In the genomic region with DNA sequence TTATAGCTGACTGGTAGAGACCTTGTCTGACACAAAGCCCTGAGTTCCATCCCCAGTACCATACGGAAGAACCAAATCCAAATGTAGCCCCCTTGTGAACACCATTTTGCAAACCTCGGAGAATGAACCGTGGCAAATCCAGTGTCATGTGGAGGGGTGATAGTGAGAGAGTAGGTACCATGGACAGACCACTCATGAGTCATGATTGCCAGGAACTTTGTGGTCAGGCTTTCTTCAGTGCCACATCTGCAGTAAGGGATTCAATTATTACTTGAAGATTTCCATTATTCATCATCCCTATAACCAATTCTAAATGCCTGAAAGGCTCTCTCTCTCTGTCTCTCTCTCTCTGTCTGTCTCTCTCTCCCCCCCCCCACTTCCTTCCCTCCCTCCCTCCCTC, we compare ENCODE assay signal across 28 mouse cellular contexts. TPM values are rescaled to one million over a fixed set of nuclear protein-coding genes. Genes with fewer than 3 reads are reported as not detected.
DNase-seq lines count a peak whose midpoint lies in the region; ATAC-seq and TF ChIP-seq lines count a peak whose summit lies in the region.
"Had no signal": no experiment of that assay in that cellular context is flagged by ENCODE, and none has a peak within 500 bp of the region (broad histone marks: within the 10 kb centered on the region; RNA-seq: fewer than 3 reads in every experiment).

No protein-coding gene starts in this region.

- H3ac ChIP-seq in myocyte (ENCODE audit: control insufficient read depth, insufficient read length): no peak overlapping the region

- H3K27me3 ChIP-seq in myocyte (ENCODE audit: control insufficient read depth, insufficient read depth, insufficient read length): no peaks in the 10 kb centered on the region
- H3K27me3 ChIP-seq: CH12.LX; embryonic facial prominence, embryonic 12.5 days; forebrain, embryonic 12.5 days had no signal

- 0 out of 2 replicates have a peak, but pooled peaks have one; percentile 47 for ATAC-seq in common myeloid progenitor, adult 5-6 weeks (replicated peaks; ENCODE audit: low read depth, poor library complexity, severe bottlenecking)
- ATAC-seq: activated CD4-positive, CD25-positive, alpha-beta regulatory T cell, adult 4 months; CD4-positive, CD25-positive, alpha-beta regulatory T cell, adult 4 months; forebrain, embryonic 14.5 days; forebrain, embryonic 16.5 days had no signal

- no peaks in the 10 kb centered on the region for H3K36me3 ChIP-seq in myocyte (ENCODE audit: control insufficient read depth, insufficient read depth)
- H3K36me3 ChIP-seq: forebrain, embryonic 12.5 days; G1E had no signal

- H3K4me2 ChIP-seq in myocyte (ENCODE audit: low read depth): peak overlapping the region; percentile 25
- H3K4me2 ChIP-seq: embryonic facial prominence, embryonic 12.5 days; forebrain, embryonic 12.5 days had no signal

- no peak for TF ChIP-seq POLR2A in myocyte (IDR thresholded peaks at IDR 0.05; ENCODE audit: insufficient read length, low read depth)

- H3K4me3 ChIP-seq in myocyte: no peak overlapping the region
- H3K4me3 ChIP-seq: embryonic facial prominence, embryonic 10.5 days; embryonic facial prominence, embryonic 12.5 days; erythroblast, embryonic 14.5 days; forebrain, embryonic 10.5 days; forebrain, embryonic 12.5 days had no signal

- DNase-seq in 416B (ENCODE audit: low read depth): peak; percentile 80
- DNase-seq in NIH3T3 (ENCODE audit: low read depth): peak; percentile 43
- no peak for DNase-seq in layer of hippocampus, postnatal 10 days (ENCODE audit: low spot score in 2 of 2)
- no peak for DNase-seq in frontal cortex, adult 2 months (ENCODE audit: extremely low spot score in 1 of 2, low spot score in 1 of 2)
- no peak for DNase-seq in kidney, postnatal 25 days
- DNase-seq in testis, postnatal 10 days (ENCODE audit: low spot score): no peak
- DNase-seq: adrenal gland, adult 8-10 months; adrenal gland, postnatal 14 days; adrenal gland, postnatal 36 days; cerebellum, adult 11 months; cerebellum, adult 18-20 months; cerebellum, adult 8-10 months; cerebellum, adult 9-11 months; cerebellum, postnatal 14 days; cerebellum, postnatal 36 days had no signal

- H3K79me2 ChIP-seq in myocyte (ENCODE audit: control insufficient read depth, insufficient read depth): no peaks in the 10 kb centered on the region

TF ChIP-seq in myocyte, 11 proteins besides CTCF, POLR2A, EP300 and RAD21:
- TF ChIP-seq POLR2AphosphoS2 (IDR thresholded peaks at IDR 0.05; ENCODE audit: insufficient read length, low read depth) (no peak), REST (IDR thresholded peaks at IDR 0.05; ENCODE audit: insufficient read depth, insufficient read length) (peak; percentile 73)

RNA-seq across cellular contexts. Expression of a gene that starts 30.1 kb away (rescaled TPM):
- total RNA-seq in common myeloid progenitor, adult 5-6 weeks (2017): 14.0 and 23.8 TPM in 2 replicates
- polyA plus RNA-seq in myocyte (2012; fragmentation: generic; extraction: Trizol): 5.4 TPM
- 10 to 100 TPM; 36.4 to 40.4 TPM for total RNA-seq in layer of hippocampus, postnatal 10 days (2021)
- 24.0 and 28.0 TPM in 2 replicates for polyA plus RNA-seq in frontal cortex, adult 2 months (2012; rRNA removed)

Comparison
In these comparisons a context has a peak if more than half of its experiments do, and no peak if none do; other contexts are left out.
1. DNase-seq: peak in 416B (single experiment) and NIH3T3 (single experiment); none in layer of hippocampus, postnatal 10 days (0 of 2), frontal cortex, adult 2 months (0 of 2), kidney, postnatal 25 days (0 of 2) and testis, postnatal 10 days (single experiment).